Mouse (Mus musculus): ENCODE measurements around the gene Nup188.

- peak; percentile 49 for TF ChIP-seq CTCF (IDR thresholded peaks at IDR 0.05; ENCODE audit: low read depth)
- TF ChIP-seq EP300 (optimal IDR thresholded peaks at IDR 0.05) = no peak
Observed at GRCm38 (mm10) chr2:30389000-30389399, 102.8 kb downstream of the Nup188 start.

Measured in stomach, postnatal 0 days (tissue).